Mouse (Mus musculus) lung, postnatal 25 days (tissue): ENCODE measurements at regions not wholly inside any gene's neighbourhood (a gene's known extent, or its start where the extent isn't known, plus 50 kb on each side); places are given as distances from the start of the nearest gene placed in this dataset.

Source experiments
- DNase-seq: peaks from one replicate; pipeline ENCODE4 v3.0.0; 2022; ENCODE audit warnings: low spot score

GRCm38 (mm10) chr2:52804106-52804825, 53.4 kb upstream of the Fmnl2 start:
- DNase-seq: peak; percentile 20

- DNase-seq: no peak
Observed at GRCm38 (mm10) chr2:52804826-52805149, 52.9 kb upstream of the Fmnl2 start.

- DNase-seq: no peak
Observed at GRCm38 (mm10) chr2:52807826-52808225, 49.8 kb upstream of the Fmnl2 start.
